Mouse (Mus musculus) T-helper 17 cell (primary cell): Measurements from ENCODE around the gene Sdccag8.

Experiments used
- in situ Hi-C, 2 experiments: fragments of 300-600 bp; cut with MboI, MseI; formaldehyde crosslinking; loops; 1 replicate in 1 of 2; 2 replicates in 1 of 2; pipeline ENCODE4 v1.15.1; 2025; ENCODE audit warnings: high pct_unique_total_duplicates in 2 of 2

The Sdccag8 gene

DNA sequence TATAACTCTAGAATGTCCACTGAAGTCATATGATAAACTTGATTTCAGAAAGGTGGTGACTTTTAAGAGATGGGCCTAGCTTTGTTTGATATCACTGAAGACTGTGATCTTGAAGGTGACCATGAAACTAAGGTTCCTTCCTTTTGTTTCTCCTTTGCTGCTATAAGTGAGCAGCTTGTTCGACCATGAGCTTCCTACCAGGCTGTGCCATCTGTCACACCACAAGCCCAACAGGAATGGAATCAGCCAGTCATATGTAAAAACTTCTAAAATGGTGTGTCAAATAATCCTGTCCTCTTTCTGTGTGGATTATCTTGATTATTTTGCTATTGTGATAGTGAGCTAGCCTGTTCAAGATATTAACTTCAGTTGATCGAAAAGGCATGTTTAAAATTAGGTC is 221.0 kb downstream of the Sdccag8 start:
- in situ Hi-C loops = no loop called here

DNA sequence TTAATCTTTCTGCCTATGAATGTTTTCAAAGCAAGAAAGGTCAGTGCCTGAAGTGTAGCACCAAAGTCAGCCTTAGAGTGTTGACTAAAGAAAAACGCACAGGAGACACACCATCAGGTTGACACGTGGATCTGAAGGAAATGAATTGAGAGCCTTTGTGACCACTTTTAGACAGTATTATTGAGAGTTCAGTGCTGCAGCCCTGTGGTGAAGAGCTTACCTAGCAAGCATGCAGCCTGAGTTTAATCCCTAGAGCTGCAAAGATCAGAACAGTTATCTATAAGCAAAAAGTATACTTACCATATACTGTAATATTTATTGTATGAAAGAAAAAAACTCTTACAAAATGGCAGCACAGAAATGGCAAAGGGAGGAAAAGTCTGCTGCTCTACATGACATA is 223.9 kb downstream of the Sdccag8 start:
- in situ Hi-C loops = no loop called here

GRCm38 (mm10) chr1:177039093-177039674 is 224.7 kb downstream of the Sdccag8 start:
- in situ Hi-C loops = no loop called here

GRCm38 (mm10) chr1:177040058-177040457 is 225.6 kb downstream of the Sdccag8 start:
- in situ Hi-C loops = loop anchor here in 1 of 2 experiments (10.0 kb wide), 1 partner anchor 165 kb away; no protein-coding TSS in a partner anchor

DNA sequence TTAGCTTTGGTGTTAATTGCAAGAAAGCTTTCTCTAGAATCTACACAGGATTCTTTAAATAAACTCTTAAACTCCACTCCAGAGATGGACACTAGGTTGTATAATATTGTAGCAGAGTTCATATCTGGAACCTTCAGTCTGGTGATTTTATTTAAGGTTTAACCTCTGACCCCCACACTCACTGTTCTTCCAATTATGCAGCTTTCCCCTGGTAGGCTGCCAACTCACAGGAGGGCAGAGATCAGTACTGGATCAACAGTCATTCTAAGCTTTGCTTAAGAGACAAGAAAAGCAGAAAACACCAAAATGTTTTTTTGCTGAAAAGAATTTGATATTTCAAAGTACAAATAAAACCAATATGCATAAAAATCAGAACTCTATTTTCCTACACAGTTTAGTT is 231.4 kb downstream of the Sdccag8 start:
- in situ Hi-C loops = loop anchor here in 1 of 2 experiments (10.0 kb wide), 1 partner anchor 159 kb away; no protein-coding TSS in a partner anchor

- in situ Hi-C loops = loop anchor here in 1 of 2 experiments (10.0 kb wide), 1 partner anchor 158 kb away; no protein-coding TSS in a partner anchor
These were observed 232.5 kb downstream of the Sdccag8 start for GRCm38 (mm10) chr1:177046963-177047362.

DNA sequence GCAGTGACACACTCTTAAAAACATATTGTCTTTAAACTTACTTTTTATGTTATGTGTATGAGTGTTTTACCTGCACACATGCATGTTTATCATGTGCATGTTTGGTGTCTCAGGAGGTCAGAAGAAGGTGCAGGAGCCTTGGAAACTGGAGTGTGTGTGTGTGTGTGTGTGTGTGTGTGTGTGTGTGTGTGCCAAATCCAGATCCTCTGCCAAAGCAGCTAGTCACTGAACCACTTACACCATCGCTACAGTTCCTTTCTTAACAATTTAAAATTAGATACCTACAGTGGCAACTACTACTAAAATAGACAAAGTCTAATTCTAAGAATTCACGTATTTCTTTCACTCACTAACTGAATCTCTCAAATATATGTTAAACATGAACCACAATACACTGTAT is 234.3 kb downstream of the Sdccag8 start:
- in situ Hi-C loops = loop anchor here in 1 of 2 experiments (10.0 kb wide), 1 partner anchor 156 kb away; no protein-coding TSS in a partner anchor

DNA sequence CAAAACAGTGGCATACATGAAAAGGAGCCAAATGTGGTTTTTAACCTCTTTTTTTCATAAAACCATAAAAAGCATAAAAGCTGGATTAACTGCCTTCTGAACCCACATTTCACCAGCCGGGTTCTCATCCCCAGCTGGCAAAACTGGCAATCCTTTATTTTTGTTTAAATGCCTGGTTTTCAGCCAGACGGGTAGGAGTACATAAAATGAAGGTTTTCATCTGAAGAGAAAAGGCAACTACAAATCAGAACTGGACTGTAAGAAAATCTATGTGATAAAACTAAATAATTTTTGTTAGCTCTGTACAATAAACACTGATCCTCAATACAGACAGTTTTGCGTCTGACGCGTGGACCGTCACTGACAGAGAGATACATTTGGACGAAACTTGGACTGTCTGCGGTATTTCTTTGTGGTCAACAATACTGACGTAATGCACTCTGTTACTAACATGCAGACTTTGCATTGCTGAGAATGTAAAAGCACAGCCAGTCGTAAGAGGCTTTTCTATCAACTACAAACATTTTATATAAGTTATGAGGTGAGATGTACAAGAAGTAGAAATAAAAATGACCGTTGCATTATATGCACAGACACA is 237.0 kb downstream of the Sdccag8 start:
- in situ Hi-C loops = no loop called here

GRCm38 (mm10) chr1:177054891-177055290 is 240.4 kb downstream of the Sdccag8 start:
- in situ Hi-C loops = no loop called here

GRCm38 (mm10) chr1:177061761-177062160 is 247.3 kb downstream of the Sdccag8 start:
- in situ Hi-C loops = no loop called here

DNA sequence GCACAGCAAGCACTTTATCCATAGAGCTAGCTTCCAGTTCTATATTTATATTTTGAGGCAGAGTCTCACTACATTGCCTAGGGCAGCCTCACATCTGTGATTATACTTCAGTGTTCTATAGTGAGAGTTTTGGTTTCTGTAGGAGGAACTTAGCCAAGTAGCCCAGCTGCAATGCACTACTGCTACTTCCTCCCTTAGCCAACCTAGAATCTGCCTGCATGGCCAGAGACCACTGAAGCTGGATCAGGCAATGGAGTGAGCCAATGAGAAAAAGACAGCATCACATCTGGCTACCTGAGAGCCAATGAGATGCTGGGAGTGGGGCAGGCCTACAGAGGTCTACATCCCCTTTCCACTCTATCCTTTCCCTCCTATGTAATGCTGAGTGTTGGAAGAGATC is 251.3 kb downstream of the Sdccag8 start:
- in situ Hi-C loops = no loop called here

GRCm38 (mm10) chr1:177067123-177067646 is 252.7 kb downstream of the Sdccag8 start:
- in situ Hi-C loops = no loop called here

- in situ Hi-C loops = no loop called here
These were observed 254.7 kb downstream of the Sdccag8 start for GRCm38 (mm10) chr1:177069161-177069560.
